Mouse (Mus musculus): ENCODE measurements around the gene Tnfrsf12a. TPM values are rescaled to one million over a fixed set of nuclear protein-coding genes. Genes with fewer than 3 reads are reported as not detected.
A peak's percentile ranks its signal among the peaks of the same experiment; 100 is the strongest.

Gene Tnfrsf12a
- total RNA-seq, 2 experiments from 2014 or later, result 1.3 to 1.9 TPM

- no peak for DNase-seq
- intact Hi-C loops (cut with DNase I), result no loop called here
These were observed 23.9 kb downstream of the Tnfrsf12a start for GRCm38 (mm10) chr17:23653324-23653723.

- no peak for DNase-seq
- intact Hi-C loops (cut with DNase I), result no loop called here
These were observed 25.9 kb downstream of the Tnfrsf12a start for GRCm38 (mm10) chr17:23651363-23651762.

- DNase-seq, result no peak
- intact Hi-C loops (cut with DNase I), result no loop called here
These were observed 31.4 kb downstream of the Tnfrsf12a start for GRCm38 (mm10) chr17:23645894-23646293.

DNA sequence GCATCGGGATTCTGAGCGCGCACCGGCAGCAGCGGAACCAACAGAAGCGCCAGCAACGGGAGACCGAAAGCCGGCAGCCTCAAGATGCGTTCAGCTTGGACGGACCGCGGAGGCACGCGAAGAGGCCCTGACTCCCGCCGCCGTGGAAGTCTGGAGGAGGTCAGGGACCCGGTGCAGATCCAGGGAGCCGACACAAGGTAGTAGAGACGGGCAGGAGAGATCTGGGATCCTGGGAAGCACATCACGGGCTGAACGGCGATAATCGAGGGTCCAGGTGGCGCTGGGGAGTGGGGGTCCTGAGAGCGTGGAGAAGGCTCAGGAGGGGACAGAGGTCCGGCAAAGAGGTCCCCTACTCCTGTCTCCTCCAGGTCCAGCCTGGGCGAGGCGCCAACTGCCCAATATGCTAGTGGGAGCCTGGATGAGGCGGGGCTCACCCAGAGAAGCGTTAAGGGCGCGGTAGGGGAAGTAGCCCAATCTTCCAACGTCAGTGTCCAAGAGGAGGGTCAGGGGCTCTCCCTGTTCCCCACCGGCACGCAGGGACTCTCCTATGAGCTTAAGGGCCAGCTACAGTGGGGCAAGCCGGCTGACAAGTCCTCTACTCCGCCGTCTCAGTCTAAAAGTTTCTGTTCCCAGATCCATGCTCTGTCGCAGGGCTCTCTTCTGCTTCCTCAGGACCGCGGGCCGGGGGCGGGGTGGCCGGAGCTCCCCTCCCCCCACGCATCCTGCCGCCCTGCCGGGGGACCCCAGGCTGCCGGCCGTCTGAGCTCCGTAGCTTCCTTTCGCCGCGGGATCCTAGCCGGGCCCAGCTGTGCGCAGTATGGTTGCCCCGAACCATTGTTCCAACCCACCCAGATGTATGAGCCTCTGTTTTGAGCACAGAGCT is 32.4 kb downstream of the Tnfrsf12a start, which contains the start of gene Mmp25:
TSS of gene Mmp25 (minus strand) at position 665 of the 883 bp plus-strand sequence.
- DNase-seq, result peak; percentile 32
- intact Hi-C loops (cut with DNase I), result no loop called here

GRCm38 (mm10) chr17:23631241-23631640 is 46.0 kb downstream of the Tnfrsf12a start:
- intact Hi-C loops (cut with DNase I), result no loop called here
- peak; percentile 22 for DNase-seq

DNA sequence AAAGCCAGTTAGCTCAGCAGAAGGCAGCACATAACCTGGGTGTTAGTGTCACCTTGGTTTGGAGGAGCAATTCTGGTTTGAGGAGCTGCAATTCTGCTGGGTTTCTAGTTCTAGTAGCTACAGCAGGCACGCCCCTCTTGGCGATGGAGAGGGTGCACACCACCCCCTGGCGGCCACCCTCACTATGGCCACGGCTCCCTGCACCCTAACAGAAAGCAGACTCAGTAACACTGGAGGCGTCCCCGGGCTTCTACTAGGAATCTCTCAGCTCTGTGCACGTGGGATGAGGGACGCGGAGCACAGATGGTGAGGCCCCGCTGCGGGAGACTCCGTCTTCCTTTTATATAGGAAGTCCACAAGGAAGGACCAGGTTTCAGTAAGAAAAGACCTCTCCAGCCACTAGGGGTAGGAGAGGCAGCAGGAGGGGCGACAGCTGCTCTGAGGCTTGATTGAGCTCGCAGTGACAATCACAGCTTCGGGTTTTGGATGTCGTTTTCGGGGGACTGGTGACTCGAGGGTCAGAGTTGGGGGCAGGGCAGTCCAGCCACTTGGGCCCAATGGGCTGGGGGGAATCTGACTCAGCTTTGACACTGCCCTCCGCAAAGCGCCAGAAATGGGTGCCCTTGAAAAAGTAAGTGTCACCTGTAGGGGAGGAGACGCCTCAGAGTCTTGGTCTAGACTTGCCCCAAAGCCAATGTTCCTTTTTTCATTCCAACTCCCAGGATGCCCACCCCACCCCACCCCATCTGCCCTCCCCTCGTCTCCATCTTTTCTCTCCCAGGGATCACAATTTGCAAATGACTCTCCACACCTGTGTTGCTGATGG is 46.9 kb downstream of the Tnfrsf12a start:
- intact Hi-C loops (cut with DNase I), result no loop called here
- peak; percentile 83 for DNase-seq

DNA sequence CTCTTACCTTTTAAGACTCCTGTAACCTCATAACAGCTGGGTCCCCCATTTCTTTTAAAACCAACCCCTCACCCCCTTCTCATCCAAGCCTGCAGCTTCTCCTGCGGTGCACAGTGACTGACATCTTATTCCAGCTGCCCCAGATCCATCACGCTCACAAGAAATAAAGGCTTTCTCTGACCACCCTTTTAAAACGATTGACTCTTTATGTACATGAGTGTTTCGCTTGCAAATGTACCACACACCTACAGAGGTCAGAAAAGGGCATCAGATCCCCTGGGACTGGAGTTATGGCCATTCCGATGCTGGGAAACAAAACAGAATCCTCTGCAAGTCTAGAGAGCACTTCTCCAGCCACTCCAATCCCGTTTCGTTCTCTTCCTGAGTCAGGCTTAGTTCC is 49.5 kb downstream of the Tnfrsf12a start:
- DNase-seq, result no peak
- intact Hi-C loops (cut with DNase I), result no loop called here

Other genes starting within 250 kb of the Tnfrsf12a start
- gene Vmn2r117, start 197.8 kb downstream of the Tnfrsf12a start, total RNA-seq (2021), result not detected
- gene Zfp213, start 113.2 kb downstream of the Tnfrsf12a start, total RNA-seq (2021), result 1 to 10 TPM; 6.4 to 7.3 TPM
- 10 to 100 TPM; 42.1 to 42.4 TPM for gene Zfp13, start 78.0 kb downstream of the Tnfrsf12a start, total RNA-seq (2021)
- not detected for gene Zscan10, start 76.6 kb downstream of the Tnfrsf12a start, total RNA-seq (2021)
- 1 to 10 TPM; 1.5 TPM for gene Mmp25, start 32.2 kb downstream of the Tnfrsf12a start, total RNA-seq (2021)
- gene Bicdl2, start 17.0 kb downstream of the Tnfrsf12a start, total RNA-seq (2021), result not detected
- 100 to 1,000 TPM; 119 to 126 TPM for gene Hcfc1r1, start 3.9 kb downstream of the Tnfrsf12a start, total RNA-seq (2021)
- 10 to 100 TPM; 14.3 to 16.2 TPM for gene Thoc6, start 3.6 kb downstream of the Tnfrsf12a start, total RNA-seq (2021)
- gene Cldn6, start 1.8 kb upstream of the Tnfrsf12a start, total RNA-seq (2021), result under 1 TPM in 1 of 2 experiments, not detected in 1; 0.24 TPM
- under 1 TPM in 1 of 2 experiments, not detected in 1; 0.32 TPM for gene Cldn9, start 6.6 kb upstream of the Tnfrsf12a start, total RNA-seq (2021)
- gene 1520401A03Rik, start 45.3 kb upstream of the Tnfrsf12a start, total RNA-seq (2021), result under 1 TPM in 1 of 2 experiments, not detected in 1; 0.32 TPM
- 1 to 10 TPM; 8.1 to 8.4 TPM for gene Pkmyt1, start 48.9 kb upstream of the Tnfrsf12a start, total RNA-seq (2021)
- 10 to 100 TPM; 46.4 to 50.7 TPM for gene Paqr4, start 63.4 kb upstream of the Tnfrsf12a start, total RNA-seq (2021)
- under 1 TPM; 0.46 to 0.87 TPM for gene Kremen2, start 68.4 kb upstream of the Tnfrsf12a start, total RNA-seq (2021)
- 10 to 100 TPM; 87.6 to 92.3 TPM for gene Flywch1, start 94.1 kb upstream of the Tnfrsf12a start, total RNA-seq (2021)
- 10 to 100 TPM; 19.4 to 20.2 TPM for gene Flywch2, start 108.6 kb upstream of the Tnfrsf12a start, total RNA-seq (2021)
- 100 to 1,000 TPM; 518 to 552 TPM for gene Srrm2, start 113.1 kb upstream of the Tnfrsf12a start, total RNA-seq (2021)
- gene Elob, start 151.7 kb upstream of the Tnfrsf12a start, total RNA-seq (2021), result 100 to 1,000 TPM; 435 to 447 TPM
- gene Prss33, start 158.6 kb upstream of the Tnfrsf12a start, total RNA-seq (2021), result under 1 TPM; 0.34 to 0.48 TPM
- 1 to 10 TPM in 1 of 2 experiments, under 1 TPM in 1; 0.74 to 1.4 TPM for gene Prss32, start 166.4 kb upstream of the Tnfrsf12a start, total RNA-seq (2021)
- 1 to 10 TPM; 3.8 to 4.7 TPM for gene Prss41, start 166.7 kb upstream of the Tnfrsf12a start, total RNA-seq (2021)
- not detected for gene Prss21, start 190.6 kb upstream of the Tnfrsf12a start, total RNA-seq (2021)
- not detected for gene Dcpp1, start 203.4 kb upstream of the Tnfrsf12a start, total RNA-seq (2021)
- gene Dcpp2, start 203.4 kb upstream of the Tnfrsf12a start, total RNA-seq (2021), result not detected
- not detected for gene Dcpp3, start 240.0 kb upstream of the Tnfrsf12a start, total RNA-seq (2021)

All from left cerebral cortex, postnatal 4 days (tissue).